Mouse (Mus musculus) bone marrow macrophage, adult 2 months (primary cell): ENCODE measurements at regions not wholly inside any gene's neighbourhood (a gene's known extent, or its start where the extent isn't known, plus 50 kb on each side); places are given as distances from the start of the nearest gene placed in this dataset.

Experiments used
- CTCF ChIP-seq: IDR thresholded peaks from 2 replicates; pipeline ENCODE4 v1.5.1; 2012; ENCODE audit warnings: low read depth, mild to moderate bottlenecking, low read length, moderate library complexity
- POLR2A ChIP-seq: IDR thresholded peaks from 2 replicates; pipeline ENCODE4 v1.6.1; 2012; ENCODE audit warnings: mild to moderate bottlenecking, low read depth, low read length, borderline replicate concordance

- TF ChIP-seq POLR2A (no peak), CTCF (no peak)
Observed at GRCm38 (mm10) chr19:54115335-54115734, 71.4 kb downstream of the Adra2a start.
